Mouse (Mus musculus): ENCODE results near the gene Polr1d. TPM values are rescaled to one million over a fixed set of nuclear protein-coding genes. Genes with fewer than 3 reads are reported as not detected.

The Polr1d gene
- total RNA-seq, 2 experiments from 2014 or later: 145 to 159 TPM

DNA sequence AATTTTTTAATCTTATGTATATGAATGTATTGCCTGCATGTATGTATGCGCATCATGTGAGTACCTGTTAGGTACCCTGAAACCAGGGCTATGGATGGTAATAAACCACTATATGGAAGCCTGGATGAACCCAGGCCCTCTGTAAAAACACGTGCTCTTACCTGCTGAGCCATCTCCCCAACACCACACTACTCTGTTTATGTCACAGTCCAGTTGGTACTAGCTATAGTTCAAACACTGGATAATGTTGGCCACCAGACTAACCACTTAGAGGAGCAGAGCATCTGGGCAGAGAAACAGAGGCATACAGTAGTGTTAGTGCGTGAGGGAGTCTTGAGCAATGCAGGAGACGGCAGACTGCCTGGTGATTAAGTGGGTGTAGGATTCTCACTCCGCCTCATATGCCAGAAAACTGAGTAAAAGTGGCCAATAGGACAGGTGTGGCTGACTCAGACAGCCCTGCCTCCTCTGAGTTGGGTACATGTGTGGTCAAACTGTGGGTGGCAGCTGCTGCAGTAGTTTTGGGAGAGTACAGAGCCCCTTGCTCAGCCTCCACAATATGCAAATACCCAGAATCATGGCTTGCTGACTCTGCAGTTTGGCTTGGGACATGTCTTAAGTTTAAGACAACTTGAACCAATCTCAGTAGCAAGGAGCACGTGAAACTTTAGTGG, 21.1 kb upstream of the Polr1d start:
- DNase-seq: no peak

DNA sequence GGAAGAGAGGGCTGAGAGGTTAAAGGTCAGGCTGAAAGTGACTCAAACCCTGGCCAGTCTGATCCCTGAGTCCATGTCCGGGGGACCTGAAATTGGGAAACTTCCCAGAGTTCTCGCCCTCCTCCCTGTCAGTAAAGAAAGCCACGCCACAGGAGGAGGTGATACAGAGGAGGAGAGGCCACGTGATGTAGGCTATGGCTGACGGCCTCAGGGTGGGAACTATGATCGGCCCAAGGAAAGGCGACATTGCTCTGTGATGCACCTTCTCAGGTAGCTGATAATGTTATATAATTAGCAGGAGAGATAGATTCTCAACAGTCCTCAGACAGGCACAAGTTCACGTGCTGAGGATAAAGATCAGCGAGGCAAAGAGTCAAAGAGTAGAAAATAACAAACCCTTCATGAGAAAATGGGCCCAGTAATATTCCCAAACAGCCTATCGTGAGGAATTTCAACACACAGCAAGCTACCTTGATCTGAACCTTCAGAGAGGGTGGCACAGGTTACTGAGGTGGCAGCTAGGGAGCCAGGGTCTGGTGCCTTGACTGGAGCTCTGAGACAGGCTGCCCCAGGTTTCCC, 20.0 kb upstream of the Polr1d start:
- DNase-seq: no peak

DNA sequence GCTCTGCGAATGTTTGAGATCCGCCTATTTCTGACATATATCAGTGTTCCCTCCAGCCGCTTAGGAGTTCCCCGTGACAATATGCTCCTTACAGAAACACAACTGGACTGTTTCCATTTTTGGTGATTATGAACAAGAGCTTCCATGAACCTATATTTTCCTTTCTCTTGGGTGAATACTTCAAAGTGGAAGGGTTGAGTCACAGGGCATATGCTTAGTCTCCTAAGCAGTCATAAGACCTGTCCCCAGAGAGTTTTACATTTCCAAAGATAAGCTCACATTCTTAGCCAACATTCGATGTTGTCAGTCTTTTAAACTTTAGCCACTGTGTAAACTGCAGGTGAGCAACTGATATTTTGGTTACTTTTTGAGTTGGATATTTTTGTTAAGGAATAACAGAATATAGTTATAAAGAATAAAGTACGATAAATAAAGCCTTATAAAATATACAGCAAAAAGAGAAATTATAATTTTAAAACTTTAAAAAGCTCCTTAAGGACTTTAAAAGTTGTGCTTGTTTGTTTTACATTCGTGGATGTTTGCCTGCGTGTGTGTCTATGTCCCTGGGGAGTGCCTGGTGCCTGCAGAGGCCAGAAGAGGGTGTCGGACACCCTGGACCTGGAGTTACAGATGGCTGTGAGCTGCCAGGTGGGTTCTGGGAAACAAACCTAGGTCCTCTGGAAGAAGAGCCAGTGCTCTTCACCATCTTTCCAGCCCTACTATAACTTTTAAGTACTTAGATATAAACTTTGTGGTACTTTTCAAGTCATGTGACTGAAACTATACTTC, 19.0 kb upstream of the Polr1d start:
- DNase-seq: no peak

DNA sequence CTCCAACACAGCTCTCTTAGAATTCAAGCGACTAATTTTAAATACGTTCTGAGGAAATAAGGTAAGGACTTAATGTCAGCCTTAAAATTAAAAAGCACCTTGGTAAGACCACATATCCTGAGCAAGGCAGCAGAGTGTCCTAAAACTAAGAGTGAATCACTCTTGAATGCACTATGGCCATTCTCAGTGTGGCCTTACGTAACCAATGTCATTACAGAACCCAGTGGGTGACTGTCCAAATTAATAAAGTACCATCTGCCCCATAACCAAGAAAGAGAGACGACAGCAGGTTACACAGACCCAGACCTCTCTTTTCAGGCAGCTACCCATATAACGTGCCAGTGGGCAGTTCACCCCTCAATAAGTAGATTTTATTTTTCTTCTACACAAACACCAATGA, 18.2 kb upstream of the Polr1d start:
- DNase-seq: no peak

DNA sequence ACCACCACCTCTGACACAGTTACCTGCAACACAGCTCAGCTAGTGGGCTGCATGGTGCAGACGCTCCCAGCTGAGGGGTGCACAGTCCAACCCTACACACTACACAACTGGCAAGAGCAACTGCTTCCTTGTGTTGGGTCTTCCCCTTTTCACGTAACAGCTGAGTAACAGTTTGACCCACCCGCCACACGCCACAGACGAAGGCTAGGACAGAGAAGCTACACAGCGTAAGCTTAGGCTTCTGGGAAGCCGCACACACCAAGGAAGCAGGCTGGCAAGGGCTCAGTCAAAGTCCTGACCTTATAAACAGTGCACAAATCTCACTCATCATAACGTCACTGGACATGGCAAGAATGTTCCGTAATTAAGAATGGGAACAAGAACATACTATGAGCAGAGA, 17.5 kb upstream of the Polr1d start:
- DNase-seq: no peak

DNA sequence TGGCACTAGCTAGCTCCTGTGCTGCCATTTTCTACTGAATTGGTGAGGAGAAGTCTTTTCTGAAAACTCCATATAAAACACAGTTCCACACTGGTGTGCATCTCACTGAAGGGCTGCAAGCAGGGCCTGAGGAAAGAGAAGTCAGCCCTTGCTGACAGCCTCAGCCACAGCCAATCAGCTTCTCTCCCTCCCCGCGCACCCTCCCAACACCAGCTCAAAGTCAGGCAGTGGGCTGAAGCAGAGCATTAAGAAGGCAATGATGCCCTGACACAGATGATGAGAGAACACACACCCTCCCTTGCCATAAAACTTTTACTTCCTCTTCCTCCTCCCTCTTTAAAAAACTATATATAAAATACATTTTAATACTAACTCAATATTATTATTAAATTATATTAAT, 16.8 kb upstream of the Polr1d start:
- no peak for DNase-seq

DNA sequence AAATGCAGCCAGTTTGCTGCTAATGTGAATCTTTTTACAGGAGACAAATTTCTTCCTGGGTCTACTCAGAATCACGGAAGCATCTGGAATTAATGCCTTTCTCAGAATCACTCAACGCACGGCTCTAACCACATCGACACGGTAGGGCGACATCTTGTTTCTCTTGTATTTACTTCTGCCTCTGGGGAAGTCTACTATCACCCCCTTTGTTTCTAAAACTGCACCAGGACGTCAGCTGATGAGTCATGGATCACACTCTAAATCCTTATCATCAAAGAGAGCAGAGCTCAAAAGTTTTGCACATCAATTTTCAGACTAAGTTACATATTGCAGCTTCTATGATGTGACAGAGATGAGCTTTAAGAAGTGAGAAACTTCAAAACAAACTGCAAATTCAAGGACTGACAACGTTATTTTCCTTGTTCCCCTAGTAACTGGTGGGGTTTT, 13.6 kb upstream of the Polr1d start:
- no peak for DNase-seq

DNA sequence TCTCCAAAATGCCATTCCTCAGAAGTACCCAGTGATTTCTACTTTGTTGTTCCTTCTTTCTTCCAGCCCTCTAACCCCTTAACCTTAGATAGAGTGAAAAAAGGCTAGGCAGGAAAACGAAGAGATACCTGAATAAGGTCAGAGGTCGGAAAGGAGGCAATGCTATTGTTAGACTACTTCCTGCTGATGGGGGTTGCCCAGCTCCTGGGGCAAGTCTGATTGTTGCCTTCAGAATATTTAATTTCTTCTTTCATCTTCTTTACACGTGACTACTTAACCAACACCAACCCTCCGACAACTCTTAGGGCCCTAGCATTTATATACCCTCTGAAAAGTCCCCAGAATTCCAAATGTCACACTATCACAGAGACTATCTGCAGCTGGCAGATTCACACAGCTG, 10.7 kb upstream of the Polr1d start:
- no peak for DNase-seq

DNA sequence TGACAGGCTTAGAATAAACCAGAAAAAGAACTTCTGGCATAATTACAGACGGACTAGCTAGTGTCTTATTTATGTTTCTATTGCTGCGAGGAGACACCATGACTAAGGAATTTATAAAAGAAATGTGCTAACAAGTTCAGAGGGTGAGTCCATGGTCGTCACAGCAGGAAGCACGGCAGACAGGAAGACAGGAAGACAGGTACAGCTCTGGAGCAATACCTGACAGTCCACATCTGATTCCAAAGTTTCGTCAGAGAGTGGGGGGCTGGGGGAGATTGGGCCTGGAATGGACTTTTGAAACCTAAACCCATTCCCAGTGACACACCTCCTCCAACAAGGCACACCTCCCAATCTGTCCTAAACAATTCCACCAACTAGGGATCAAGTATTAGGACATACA, 9.9 kb upstream of the Polr1d start:
- DNase-seq: no peak

DNA sequence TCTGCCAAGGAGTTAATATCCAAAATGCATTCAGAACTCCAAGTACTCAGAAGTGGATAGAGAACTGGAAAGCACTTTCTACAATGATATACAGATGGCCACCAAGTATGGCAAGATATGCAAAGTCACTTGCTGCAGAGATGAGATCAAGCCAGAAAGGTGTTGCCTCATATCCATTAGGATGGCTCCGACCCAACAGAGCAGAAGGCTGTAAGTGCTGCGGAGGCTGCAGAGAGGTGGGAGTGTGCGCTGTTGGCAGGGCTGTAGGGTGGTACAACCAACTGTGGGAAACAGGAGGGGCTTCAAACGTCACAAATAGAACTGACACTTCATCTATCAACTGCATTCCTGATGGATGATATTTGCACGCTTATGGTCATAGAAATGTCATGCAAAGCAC, 8.0 kb upstream of the Polr1d start:
- DNase-seq: no peak

DNA sequence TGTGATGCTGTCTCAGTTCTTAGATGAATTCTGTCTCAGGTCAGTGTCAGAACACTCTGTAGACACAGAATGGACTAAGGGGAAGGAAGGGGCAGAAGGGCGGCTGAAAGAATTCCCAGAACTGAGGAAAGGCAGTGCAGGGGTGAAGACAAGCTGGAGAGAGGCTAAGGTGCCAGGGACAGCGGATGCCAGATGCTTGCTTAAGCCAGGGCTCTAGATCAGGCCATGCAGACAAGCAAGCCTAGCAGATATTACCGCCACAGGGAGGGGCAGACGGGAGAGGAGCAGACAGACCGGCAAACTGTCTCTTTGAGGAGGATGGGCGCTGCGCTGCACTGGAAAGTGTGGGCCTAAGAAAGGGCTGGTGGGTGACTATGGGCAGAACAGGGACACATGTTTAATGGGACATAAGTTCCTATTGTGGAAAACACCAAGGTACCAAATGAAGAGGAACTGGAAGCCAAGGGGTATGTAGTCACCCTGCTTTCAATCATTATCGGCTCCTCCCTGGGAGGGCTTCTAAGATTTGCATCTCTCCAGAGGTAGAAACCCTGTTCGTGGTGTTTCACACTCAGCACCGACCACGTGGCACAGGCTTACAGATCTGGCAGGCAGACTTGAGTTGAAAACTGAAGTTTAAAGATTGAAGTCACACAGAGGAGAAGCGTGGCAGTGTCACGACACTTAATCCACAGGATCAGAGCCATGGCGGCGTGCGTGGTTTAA, 5.9 kb upstream of the Polr1d start:
- DNase-seq: peak; percentile 46

DNA sequence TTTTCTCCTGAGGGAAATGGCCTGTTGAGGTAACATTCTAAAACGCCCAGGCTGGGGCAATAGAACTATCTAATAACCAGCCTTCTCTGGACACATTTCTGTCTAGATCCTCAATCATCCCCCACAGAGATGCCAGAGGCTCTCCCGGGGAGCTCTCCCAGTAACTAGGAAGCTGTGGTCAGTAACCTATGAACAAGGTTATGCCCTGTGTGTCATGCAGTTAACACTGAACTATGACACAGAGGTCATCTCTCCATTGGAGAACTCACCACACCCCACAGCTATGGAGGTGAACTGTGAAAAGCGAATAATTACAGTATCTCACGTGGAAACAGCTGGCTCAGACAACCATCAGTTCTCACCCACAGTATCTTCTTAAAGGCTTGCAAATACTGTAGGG, 5.0 kb upstream of the Polr1d start:
- DNase-seq: no peak

DNA sequence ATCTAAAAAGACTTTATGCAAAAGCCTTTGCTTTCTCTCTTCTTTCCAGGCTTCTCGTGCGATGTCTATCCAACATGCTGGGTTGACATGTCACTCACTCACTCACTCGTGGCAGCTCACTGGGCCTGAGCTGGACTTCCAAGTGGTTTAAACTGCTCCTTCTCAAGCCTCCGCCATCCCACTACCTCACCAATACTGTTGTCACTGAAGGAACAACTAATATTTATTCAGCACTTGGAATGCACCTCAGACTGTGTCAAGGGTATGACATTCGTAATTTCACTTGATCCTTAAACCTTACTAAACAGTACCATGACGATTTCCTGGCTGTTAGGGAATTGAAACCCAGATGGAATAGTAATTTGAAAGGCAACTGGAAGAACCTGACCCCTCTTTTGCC, 3.0 kb upstream of the Polr1d start:
- DNase-seq: no peak

DNA sequence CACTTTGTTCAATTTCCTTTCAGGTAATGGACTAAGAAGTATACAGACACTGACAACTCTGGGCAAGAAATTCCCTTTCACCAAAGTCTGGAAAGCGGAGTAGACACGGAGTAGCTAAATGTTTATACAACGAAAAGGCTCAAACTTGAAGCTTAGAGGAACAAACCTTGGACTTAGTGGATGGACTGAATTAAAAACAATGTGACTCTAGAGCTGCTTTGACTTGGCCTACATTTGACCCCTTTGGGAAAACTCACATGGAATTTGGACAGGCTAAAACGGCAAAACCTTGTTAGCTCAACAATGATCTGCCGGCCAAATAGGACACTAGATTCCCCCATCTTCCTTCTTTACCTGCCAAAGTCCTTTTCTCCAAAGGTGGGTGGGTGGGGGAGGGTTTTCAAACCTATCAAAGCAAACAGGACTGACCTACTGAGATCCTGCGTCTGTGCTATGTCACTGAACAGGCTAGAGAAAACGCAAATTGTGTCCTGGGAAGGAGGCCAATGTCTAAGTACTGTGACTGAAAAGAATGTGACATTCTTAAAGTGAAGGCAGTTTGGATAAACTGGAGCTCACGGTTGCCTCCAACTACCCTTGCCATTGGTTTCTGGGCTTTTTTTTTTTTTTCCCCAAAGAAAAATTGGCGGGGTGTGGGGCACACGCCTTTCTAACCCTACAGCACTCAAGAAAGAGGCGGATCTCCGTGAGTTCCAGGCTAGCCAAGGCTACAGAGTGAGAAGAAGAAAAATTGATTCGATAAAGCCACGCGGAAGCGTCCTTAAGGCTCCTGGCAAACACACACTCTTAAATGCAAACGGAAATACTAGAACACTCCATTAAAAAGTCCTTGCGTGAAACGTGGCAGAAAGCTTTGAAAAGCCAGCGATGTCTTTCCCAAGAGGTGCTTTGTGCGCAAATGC, 1.5 kb upstream of the Polr1d start:
- DNase-seq: peak; percentile 44

DNA sequence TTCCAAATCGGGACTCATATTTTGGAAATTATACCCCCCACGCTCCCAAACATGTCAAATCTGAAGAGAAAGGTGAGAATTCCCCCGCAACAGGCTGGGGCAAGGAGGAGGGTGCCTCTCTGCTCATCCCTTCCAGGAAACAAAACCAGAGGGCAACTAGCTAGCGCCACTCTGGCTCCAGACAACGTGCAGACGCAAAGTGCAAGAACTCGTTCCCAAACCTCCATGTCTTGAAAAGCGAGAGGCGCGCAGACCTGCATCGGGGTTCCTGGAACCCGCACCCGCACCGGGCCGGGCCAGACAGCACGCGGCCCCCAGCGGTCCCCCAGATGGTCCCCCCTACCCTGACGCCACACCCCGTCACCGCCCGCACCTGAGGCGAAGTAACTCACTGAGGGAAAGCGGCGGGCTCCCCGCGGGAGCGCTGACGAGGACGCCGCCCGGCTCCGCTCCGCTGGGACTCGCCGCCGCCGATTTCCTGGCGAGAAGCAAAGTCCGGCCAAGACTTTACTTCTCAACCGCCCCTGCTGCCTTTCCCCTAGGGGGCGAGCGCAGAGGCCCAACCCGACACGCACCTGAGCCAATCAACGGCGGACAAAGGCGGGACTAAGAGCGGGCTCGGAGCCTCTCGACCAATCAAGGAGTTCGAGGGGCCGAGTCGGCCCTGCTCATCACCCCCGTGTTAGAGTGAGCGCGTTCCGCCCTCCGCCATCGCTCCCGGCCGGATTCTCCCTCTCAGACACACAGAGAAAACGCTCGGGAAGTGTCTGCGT, 638 bp upstream of the Polr1d start, which contains the start of gene Lnx2:
Gene Lnx2 (minus strand): TSS at position 561 of the 773 bp plus-strand sequence.
- peak; percentile 98 for DNase-seq

DNA sequence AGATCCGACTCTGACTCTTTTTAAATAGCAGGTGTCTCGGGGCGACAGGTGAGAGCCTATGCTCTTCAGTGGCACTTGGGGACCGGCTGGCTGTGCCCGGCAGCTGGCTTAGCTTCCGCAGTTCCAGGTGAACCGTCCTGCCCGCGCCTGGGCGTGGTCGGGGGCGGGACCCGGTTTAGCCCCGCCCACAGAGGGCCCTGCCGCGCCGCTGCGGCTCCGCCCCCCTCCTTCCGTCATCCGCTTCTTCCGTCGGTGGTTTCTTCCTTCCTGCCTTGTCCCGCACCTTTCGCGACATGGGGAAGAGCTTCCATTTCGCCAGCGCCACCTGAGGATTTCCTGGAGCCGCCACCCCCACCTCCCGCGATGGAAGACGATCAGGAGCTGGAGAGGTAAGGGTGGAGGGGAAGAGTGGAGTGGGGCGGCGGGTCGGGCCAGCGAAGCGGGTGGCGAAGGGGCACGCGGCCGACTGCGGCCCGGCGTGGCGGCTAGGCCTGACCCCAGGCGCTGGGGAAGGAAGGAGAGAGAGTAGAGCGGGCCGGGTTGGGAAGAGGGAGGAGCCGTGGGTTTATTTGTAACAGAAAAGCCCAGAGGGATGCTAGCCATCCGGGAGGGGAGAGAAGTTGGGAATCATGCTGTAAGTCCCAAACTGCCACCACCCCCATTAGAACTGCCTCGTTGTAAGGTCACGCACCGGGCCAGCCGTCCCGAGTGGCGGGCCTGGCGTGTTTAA, 620 bp downstream of the Polr1d start:
- DNase-seq: peak; percentile 98

DNA sequence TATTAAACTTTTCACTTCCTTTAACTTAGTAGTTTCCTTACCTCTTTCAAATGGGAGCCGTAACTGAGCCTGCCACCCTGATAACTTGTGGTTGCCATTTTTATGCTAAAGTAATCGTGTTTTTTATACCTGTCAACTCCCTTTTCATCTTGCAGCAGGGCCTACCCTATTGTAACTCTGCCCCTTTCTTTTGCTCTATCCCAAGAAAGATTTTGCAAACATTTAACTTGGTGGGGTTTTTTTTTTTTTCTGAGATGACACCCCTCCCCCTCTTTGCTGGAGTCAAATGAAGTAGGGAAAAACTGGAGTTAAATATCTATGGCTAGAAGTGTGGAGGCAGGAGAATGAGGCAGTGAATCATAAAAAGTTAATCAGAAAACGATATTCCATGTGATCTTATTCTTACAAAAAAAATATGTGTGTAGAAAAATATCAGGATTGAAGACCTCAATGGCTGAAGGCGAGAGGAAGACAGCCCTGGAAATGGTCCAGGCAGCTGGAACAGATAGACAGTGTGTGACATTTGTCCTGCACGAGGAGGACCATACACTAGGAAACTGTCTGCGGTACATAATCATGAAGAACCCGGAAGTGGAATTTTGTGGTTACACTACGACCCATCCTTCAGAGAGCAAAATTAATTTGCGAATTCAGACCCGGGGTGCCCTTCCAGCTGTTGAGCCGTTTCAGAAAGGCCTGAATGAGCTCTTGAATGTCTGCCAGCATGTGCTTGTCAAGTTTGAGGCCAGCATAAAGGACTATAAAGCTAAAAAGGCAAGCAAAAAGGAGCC, 1.5 kb downstream of the Polr1d start:
- peak; percentile 32 for DNase-seq

DNA sequence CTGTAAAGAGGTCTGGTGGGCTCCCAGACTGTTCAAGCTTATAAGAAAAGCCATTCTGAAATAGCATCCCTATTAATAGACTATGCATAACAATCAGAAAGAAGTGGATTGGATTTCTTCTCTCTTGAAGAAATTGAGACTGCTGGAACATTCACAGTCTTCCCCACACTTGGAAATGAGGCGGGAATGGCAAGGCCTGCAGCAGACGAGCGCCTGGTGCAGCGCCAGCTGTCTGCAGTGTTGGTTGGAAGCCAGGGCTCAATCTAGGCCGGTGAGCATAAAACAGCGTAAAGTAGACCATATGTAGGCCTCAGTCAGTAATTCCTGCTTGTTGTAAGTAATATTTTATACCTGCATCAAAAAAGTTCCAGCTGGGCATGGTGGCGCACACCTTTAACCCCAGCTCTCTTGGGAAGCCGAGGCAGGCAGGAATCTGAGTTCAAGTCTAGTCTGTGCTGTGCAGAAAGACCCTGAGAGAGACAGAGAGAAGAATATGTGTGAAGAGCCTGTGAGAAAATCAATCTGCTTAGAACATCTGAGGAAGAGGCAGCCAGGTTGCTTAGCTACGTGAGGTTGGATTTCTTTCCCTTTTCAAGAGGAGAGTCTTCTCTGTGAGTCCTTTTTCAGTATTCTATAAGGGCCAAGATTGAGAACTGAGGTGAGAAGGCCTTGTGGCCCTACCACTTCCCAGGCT, 8.5 kb downstream of the Polr1d start:
- peak; percentile 62 for DNase-seq

DNA sequence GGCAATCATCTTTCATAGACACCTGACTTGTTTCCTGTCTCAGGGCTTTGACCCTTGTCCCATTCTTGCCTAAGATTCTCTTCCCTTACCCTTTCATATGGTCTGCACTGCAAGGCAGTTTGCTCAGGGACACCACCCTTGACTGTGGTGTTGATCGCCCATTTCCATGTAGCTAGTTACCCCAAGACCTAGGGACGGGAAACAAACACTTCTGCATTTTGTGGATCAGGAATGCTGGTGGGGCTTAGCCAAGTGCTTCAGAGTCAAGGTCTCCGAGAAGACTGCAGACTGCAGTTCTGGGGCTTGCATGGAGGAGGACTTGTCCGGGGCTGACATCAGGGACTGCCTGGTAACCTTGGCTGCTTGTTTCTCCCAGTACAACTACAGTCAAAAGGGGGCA, 10.0 kb downstream of the Polr1d start:
- no peak for DNase-seq
